Mouse (Mus musculus) brain, embryonic 14.5 days (tissue): ENCODE data around the gene Lyst.

ENCODE experiments used
- CTCF ChIP-seq: fragments of 200-500 bp; IDR thresholded peaks from 2 replicates; pipeline ENCODE4 v1.5.1; 2012; ENCODE audit warnings: inconsistent platforms, mild to moderate bottlenecking, moderate library complexity, borderline replicate concordance; ENCODE audit not compliant: insufficient read depth, insufficient read length; ENCODE audit errors: extremely low read depth
- POLR2A ChIP-seq: fragments of 200-500 bp; IDR thresholded peaks from 2 replicates; pipeline ENCODE4 v1.6.1; 2012; ENCODE audit warnings: mild to moderate bottlenecking, inconsistent platforms, borderline replicate concordance; ENCODE audit not compliant: poor library complexity, insufficient read depth, insufficient read length, severe bottlenecking; ENCODE audit errors: extremely low read depth

- TF ChIP-seq POLR2A = no peak
- TF ChIP-seq CTCF = no peak
These were observed 40.2 kb upstream of the Lyst start for GRCm38 (mm10) chr13:13549687-13550660.
